Mouse (Mus musculus) kidney, adult 2 months (tissue): ENCODE data around the gene Rnf5.

Experiments
- CTCF ChIP-seq: fragments of 200-500 bp; conservative IDR thresholded peaks from 2 replicates; pipeline ENCODE4 v1.5.1; 2011; ENCODE audit warnings: low read depth, mild to moderate bottlenecking, control low read depth, low read length, moderate library complexity, mixed read lengths; ENCODE audit not compliant: insufficient read depth, insufficient read length
- POLR2A ChIP-seq: fragments of 200-500 bp; IDR thresholded peaks from one replicate; pipeline ENCODE4 v1.6.1; 2011; ENCODE audit warnings: low read depth, low read length, control low read depth

DNA sequence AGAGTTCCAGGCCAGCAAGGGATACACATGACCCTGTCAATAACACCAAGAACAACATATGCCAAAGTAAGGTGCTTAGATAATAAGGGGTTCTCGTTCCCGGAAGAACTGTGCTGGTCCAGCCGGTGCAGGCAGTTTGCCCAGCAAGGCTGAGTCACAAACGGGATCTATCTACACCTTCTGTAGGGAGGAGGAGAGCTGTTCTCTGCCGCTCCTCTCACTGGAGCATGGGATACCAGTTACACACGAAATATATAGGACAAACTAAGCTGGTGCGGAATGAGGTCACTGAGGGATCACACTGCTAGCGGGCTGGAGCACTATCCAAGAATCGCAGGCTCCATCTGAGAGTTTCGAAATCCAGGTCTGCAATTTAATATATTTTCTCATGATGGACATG is 40.5 kb upstream of the Rnf5 start:
- TF ChIP-seq CTCF (no peak), POLR2A (no peak)
